Mouse (Mus musculus) myocyte (in vitro differentiated cells): ENCODE results near the gene Lysmd2.

Experiments
- CEBPB ChIP-seq: IDR thresholded peaks from 2 replicates; pipeline ENCODE4 v1.6.1; 2011; ENCODE audit warnings: mild to moderate bottlenecking, moderate library complexity; ENCODE audit not compliant: poor library complexity, insufficient read depth, severe bottlenecking
- MYOG ChIP-seq, 3 experiments: IDR thresholded peaks; one replicate each; pipeline ENCODE4 v1.6.1; 2011; ENCODE audit warnings: control low read depth in 2 of 3, low read depth in 2 of 3, mild to moderate bottlenecking in 2 of 3; ENCODE audit not compliant: insufficient read length in 2 of 3, control insufficient read depth in 1 of 3, insufficient read depth in 1 of 3
- POLR2A ChIP-seq: IDR thresholded peaks from one replicate; pipeline ENCODE4 v1.6.1; 2011; ENCODE audit warnings: low read depth, mild to moderate bottlenecking, control low read depth, moderate library complexity; ENCODE audit not compliant: insufficient read length
- TCF12 ChIP-seq: IDR thresholded peaks from one replicate; pipeline ENCODE4 v1.6.1; 2011; ENCODE audit warnings: mild to moderate bottlenecking, control low read depth; ENCODE audit not compliant: poor library complexity, insufficient read depth, severe bottlenecking

DNA sequence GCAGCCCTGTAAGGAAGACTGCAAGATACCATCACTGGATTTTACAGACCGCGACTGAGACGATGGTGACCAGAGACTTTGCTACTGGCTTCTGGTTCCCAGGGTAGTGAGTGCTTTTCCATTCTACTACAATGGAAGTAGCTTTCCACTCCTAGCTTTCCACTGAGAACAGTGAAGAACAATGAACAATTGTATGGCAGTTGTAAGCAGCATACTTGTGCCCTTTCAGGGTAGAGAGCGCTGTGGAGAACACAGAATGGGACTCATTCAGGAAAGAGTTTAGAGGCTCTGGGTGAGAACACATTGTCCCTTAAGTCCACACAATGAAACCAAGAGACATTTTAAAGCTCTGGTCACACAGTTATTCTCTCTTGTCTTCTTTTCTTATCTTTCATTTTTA lies 27.9 kb upstream of the Lysmd2 start:
- TF ChIP-seq POLR2A: no peak
- TF ChIP-seq MYOG (IDR thresholded peaks at IDR 0.05; ENCODE audit: control insufficient read depth in 1 of 3, insufficient read depth in 1 of 3, insufficient read length in 2 of 3, low read depth in 2 of 3): no peak
- TF ChIP-seq CEBPB: no peak
- no peak for TF ChIP-seq TCF12
